Mouse (Mus musculus) CH12.LX (cell line): ENCODE measurements around the gene Olfr601. TPM values are rescaled to one million over a fixed set of nuclear protein-coding genes. Genes with fewer than 3 reads are reported as not detected.

Experiments used
- DNase-seq: peaks from one replicate; pipeline ENCODE4 v3.0.0-alpha.2; 2013; ENCODE audit errors: extremely low read depth
- H3K27ac ChIP-seq: 2 replicates; pipeline ENCODE4 v1.5.1; 2012; ENCODE audit warnings: low read depth, mild to moderate bottlenecking, control low read depth, moderate library complexity; ENCODE audit not compliant: insufficient read depth
- H3K27me3 ChIP-seq: replicated peaks from 2 replicates; pipeline ENCODE3; 2012; ENCODE audit warnings: inconsistent platforms
- H3K36me3 ChIP-seq, 2 experiments: replicated peaks in 1 of 2; 2 replicates each; pipeline versions ENCODE3 to v1.6.1; 2012; ENCODE audit warnings: inconsistent platforms in 1 of 2, low read length in 1 of 2, mild to moderate bottlenecking in 1 of 2, mixed read lengths in 1 of 2, moderate library complexity in 1 of 2; ENCODE audit not compliant: control insufficient read depth in 1 of 2, insufficient read depth in 1 of 2
- H3K4me1 ChIP-seq, 2 experiments: 2 replicates each; pipeline ENCODE4 v1.6.1; 2012; ENCODE audit warnings: inconsistent platforms in 1 of 2, moderate library complexity in 1 of 2; ENCODE audit not compliant: insufficient read depth in 2 of 2, control insufficient read depth in 1 of 2
- H3K4me2 ChIP-seq: 2 replicates; pipeline ENCODE4 v1.6.1; 2012; ENCODE audit warnings: low read depth, mild to moderate bottlenecking, control low read depth; ENCODE audit not compliant: poor library complexity, insufficient read depth, severe bottlenecking
- H3K4me3 ChIP-seq, 3 experiments: fragments of 150-350 bp in 1 of 3; sonication (generic) in 1 of 3; replicated peaks in 1 of 3; 2 replicates each; pipeline versions ENCODE3 to v1.5.1; 2011 to 2012; ENCODE audit warnings: low read depth in 2 of 3, low read length in 2 of 3, mild to moderate bottlenecking in 2 of 3, moderate library complexity in 2 of 3, control low read depth in 1 of 3, improper control_type of control experiment in 1 of 3, inconsistent platforms in 1 of 3, mixed read lengths in 1 of 3; ENCODE audit not compliant: poor library complexity in 1 of 3
- H3K79me2 ChIP-seq: replicated peaks from 2 replicates; pipeline ENCODE4 v1.6.1; 2012; ENCODE audit warnings: mild to moderate bottlenecking, moderate library complexity; ENCODE audit not compliant: control insufficient read depth, poor library complexity, insufficient read depth, severe bottlenecking; ENCODE audit errors: extremely low read depth
- H3K9ac ChIP-seq: 2 replicates; pipeline ENCODE4 v1.6.1; 2012; ENCODE audit warnings: low read depth, mild to moderate bottlenecking, control low read depth, moderate library complexity; ENCODE audit not compliant: insufficient read depth
- H3K9me3 ChIP-seq: replicated peaks from 2 replicates; pipeline ENCODE3; 2012; ENCODE audit warnings: low read length, inconsistent platforms, mixed read lengths
- CHD1 ChIP-seq: IDR thresholded peaks from 2 replicates; pipeline ENCODE4 v1.6.1; 2012; ENCODE audit warnings: low read depth, low read length, improper control_type of control experiment, inconsistent platforms
- CTCF ChIP-seq, 2 experiments: IDR thresholded peaks in 1 of 2; conservative IDR thresholded peaks in 1 of 2; 2 replicates each; pipeline ENCODE4 v1.5.1; 2011 to 2012; ENCODE audit warnings: low read depth in 2 of 2, low read length in 2 of 2, improper control_type of control experiment in 1 of 2, inconsistent platforms in 1 of 2, mild to moderate bottlenecking in 1 of 2, moderate library complexity in 1 of 2
- ELF1 ChIP-seq: IDR thresholded peaks from 2 replicates; pipeline ENCODE4 v1.6.1; 2014; ENCODE audit warnings: low read depth, mild to moderate bottlenecking, inconsistent platforms, low read length, improper control_type of control experiment
- EP300 ChIP-seq: IDR thresholded peaks from 2 replicates; pipeline ENCODE4 v1.6.1; 2011; ENCODE audit warnings: low read length, improper control_type of control experiment
- GABPA ChIP-seq: IDR thresholded peaks from 2 replicates; pipeline ENCODE4 v1.6.1; 2012; ENCODE audit warnings: low read depth, low read length, improper control_type of control experiment, inconsistent platforms; ENCODE audit not compliant: insufficient replicate concordance
- IRF4 ChIP-seq: IDR thresholded peaks from 2 replicates; pipeline ENCODE4 v1.6.1; 2014; ENCODE audit warnings: low read depth, mild to moderate bottlenecking, inconsistent platforms, low read length, improper control_type of control experiment
- KAT2A ChIP-seq: IDR thresholded peaks from 2 replicates; pipeline ENCODE4 v1.6.1; 2012; ENCODE audit warnings: low read length, improper control_type of control experiment, inconsistent platforms; ENCODE audit not compliant: insufficient replicate concordance
- MAFK ChIP-seq: IDR thresholded peaks from 2 replicates; pipeline ENCODE4 v1.6.1; 2011; ENCODE audit warnings: low read length, improper control_type of control experiment; ENCODE audit not compliant: insufficient replicate concordance
- MAX ChIP-seq: IDR thresholded peaks from 2 replicates; pipeline ENCODE4 v1.6.1; 2011; ENCODE audit warnings: low read length, improper control_type of control experiment
- MEF2A ChIP-seq: IDR thresholded peaks from 2 replicates; pipeline ENCODE4 v1.6.1; 2014; ENCODE audit warnings: low read depth, mild to moderate bottlenecking, inconsistent platforms, low read length, improper control_type of control experiment, borderline replicate concordance
- MYC ChIP-seq: IDR thresholded peaks from 2 replicates; pipeline ENCODE4 v1.6.1; 2011; ENCODE audit warnings: low read depth, mild to moderate bottlenecking, improper control_type of control experiment, low read length
- PAX5 ChIP-seq: IDR thresholded peaks from 2 replicates; pipeline ENCODE4 v1.6.1; 2012; ENCODE audit warnings: low read length, inconsistent platforms, mixed read lengths
- POLR2AphosphoS2 ChIP-seq: IDR thresholded peaks from 2 replicates; pipeline ENCODE4 v1.6.1; 2011; ENCODE audit warnings: low read depth, low read length, improper control_type of control experiment
- RAD21 ChIP-seq: IDR thresholded peaks from 2 replicates; pipeline ENCODE4 v1.6.1; 2011; ENCODE audit warnings: low read depth, mild to moderate bottlenecking, low read length, improper control_type of control experiment, moderate library complexity
- SMC3 ChIP-seq: IDR thresholded peaks from 2 replicates; pipeline ENCODE4 v1.6.1; 2011; ENCODE audit warnings: low read depth, low read length, improper control_type of control experiment
- TBP ChIP-seq: conservative IDR thresholded peaks from 2 replicates; pipeline ENCODE4 v1.6.1; 2011; ENCODE audit warnings: low read depth, low read length, improper control_type of control experiment
- TCF12 ChIP-seq: IDR thresholded peaks from 2 replicates; pipeline ENCODE4 v1.6.1; 2014; ENCODE audit warnings: low read depth, mild to moderate bottlenecking, inconsistent platforms, low read length, improper control_type of control experiment
- UBTF ChIP-seq: IDR thresholded peaks from 2 replicates; pipeline ENCODE4 v1.6.1; 2012; ENCODE audit warnings: low read depth, mild to moderate bottlenecking, inconsistent platforms, low read length, improper control_type of control experiment, moderate library complexity
- USF1 ChIP-seq: IDR thresholded peaks from 2 replicates; pipeline ENCODE4 v1.6.1; 2014; ENCODE audit warnings: low read depth, mild to moderate bottlenecking, inconsistent platforms, low read length, improper control_type of control experiment
- USF2 ChIP-seq: conservative IDR thresholded peaks from 2 replicates; pipeline ENCODE4 v1.6.1; 2011; ENCODE audit warnings: low read depth, low read length, improper control_type of control experiment
- ZKSCAN1 ChIP-seq: IDR thresholded peaks from 2 replicates; pipeline ENCODE4 v1.6.1; 2012; ENCODE audit warnings: low read depth, inconsistent platforms, low read length, improper control_type of control experiment, borderline replicate concordance
- ZNF384 ChIP-seq: IDR thresholded peaks from 2 replicates; pipeline ENCODE4 v1.6.1; 2012; ENCODE audit warnings: low read depth, low read length, improper control_type of control experiment, inconsistent platforms
- dilution Hi-C: fragments of 300-500 bp; cut with MboI; formaldehyde crosslinking; loops from 2 replicates; pipeline ENCODE4 v1.14.3; 2020; ENCODE audit warnings: low sequenced_read_pairs; ENCODE audit not compliant: extremely low pct_unique_long_range_greater_than_20kb, extremely low pct_ligation_motif_present
- in situ Hi-C: fragments of 300-500 bp; cut with MboI; formaldehyde crosslinking; loops from 3 replicates; pipeline ENCODE4 v1.14.3; 2019; ENCODE audit warnings: low sequenced_read_pairs, low pct_ligation_motif_present, low pct_unique_long_range_greater_than_20kb, mixed read lengths
- polyA plus RNA-seq: library from polyadenylated mRNA; unstranded; fragments of >175 nt; gene quantifications from 2 replicates; pipeline ENCODE4 v1.2.1, GENCODE M21; 2012; ENCODE audit warnings: low read depth; ENCODE audit not compliant: insufficient read length
- total RNA-seq, 2 experiments: library from RNA; depleted of rRNA; stranded (reverse); fragments of 300-350 nt in 1 of 2; fragments of >200 nt in 1 of 2; gene quantifications; 2 replicates each; pipeline ENCODE4 v1.2.3; 2012 to 2014

Gene Olfr601
- total and polyA plus RNA-seq, 3 experiments = not detected

DNA sequence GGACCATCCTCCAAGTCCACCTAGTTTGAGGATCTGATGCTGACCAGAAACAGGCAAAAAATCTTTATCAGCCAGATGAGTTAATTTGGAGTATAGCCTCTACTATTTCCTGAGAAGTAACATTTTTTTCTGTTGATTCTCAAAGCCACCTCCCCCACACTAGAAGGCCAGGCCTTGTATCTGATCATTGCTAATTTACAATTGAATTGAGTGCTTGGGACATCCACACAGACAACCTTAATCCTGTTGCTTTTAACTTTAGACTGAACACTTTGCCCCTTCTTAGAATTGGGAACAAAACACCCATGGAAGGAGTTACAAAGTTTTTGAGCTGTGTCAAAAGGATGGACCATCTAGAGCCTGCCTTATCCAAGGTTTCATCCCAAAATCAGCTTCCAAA, 35.3 kb upstream of the Olfr601 start:
- Histone ChIP-seq H3K27ac (no peak overlapping the region), H3K4me3 (no peak overlapping the region), H3K4me2 (no peak overlapping the region), H3K9ac (no peak overlapping the region), H3K4me1 (no peaks in the 10 kb centered on the region), H3K9me3 (no peaks in the 10 kb centered on the region), H3K79me2 (no peaks in the 10 kb centered on the region), H3K27me3 (no peaks in the 10 kb centered on the region), H3K36me3 (no peaks in the 10 kb centered on the region)
- dilution Hi-C loops (no loop called here), in situ Hi-C loops (no loop called here)
- no peak for TF ChIP-seq MYC
- TF ChIP-seq POLR2AphosphoS2 = no peak
- no peak for TF ChIP-seq CTCF (conservative IDR thresholded peaks at IDR 0.05 in 1 of 2, IDR thresholded peaks at IDR 0.05 in 1 of 2; ENCODE audit: low read depth in 2 of 2, low read length in 2 of 2)
- TF ChIP-seq ELF1 = no peak
- DNase-seq = no peak

DNA sequence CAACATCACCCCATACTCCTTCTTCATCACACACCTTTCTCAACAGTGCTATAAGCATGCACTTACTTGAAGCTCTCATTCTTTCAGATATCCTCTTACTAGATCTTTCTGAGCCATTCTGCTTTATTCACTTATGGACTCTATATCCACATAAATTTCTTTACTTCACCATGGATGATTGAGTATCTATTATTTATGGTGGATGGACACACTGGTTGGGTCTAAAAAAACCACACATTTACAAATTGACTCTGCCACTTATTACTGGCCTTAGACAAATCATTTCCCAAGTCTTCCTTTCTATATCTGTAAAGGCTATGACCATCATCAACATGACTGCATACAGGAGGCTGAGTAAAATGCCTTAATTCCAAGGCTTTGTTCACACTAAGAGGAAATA, 23.6 kb upstream of the Olfr601 start, which contains the start of gene Olfr603:
Olfr603 (minus strand) TSS at position 101 of the 400 bp plus-strand sequence.
- Histone ChIP-seq H3K4me3 (no peak within 1 kb of the TSS), H3K79me2 (no peaks in the 10 kb centered on the region), H3K4me2 (no peak within 1 kb of the TSS), H3K4me1 (no peaks in the 10 kb centered on the region), H3K36me3 (no peaks in the 10 kb centered on the region)
- dilution Hi-C loops (no loop called here), in situ Hi-C loops (no loop called here)
- TF ChIP-seq MEF2A (no peak), USF1 (no peak), ZKSCAN1 (no peak), CHD1 (no peak), UBTF (no peak), MAFK (no peak), SMC3 (no peak), GABPA (no peak), ELF1 (no peak), KAT2A (no peak), MAX (no peak), EP300 (no peak), ZNF384 (no peak), TCF12 (no peak), PAX5 (no peak), TBP (no peak), RAD21 (no peak), POLR2AphosphoS2 (no peak), USF2 (no peak), IRF4 (no peak)
- TF ChIP-seq, all 38 proteins: peak for 0
- Histone ChIP-seq H3K9ac (no peak within 1 kb of the TSS), H3K27ac (no peak within 1 kb of the TSS), H3K27me3 (no peaks in the 10 kb centered on the region), H3K9me3 (no peaks in the 10 kb centered on the region)
- no peak for DNase-seq
